Mouse (Mus musculus) layer of hippocampus, adult 9-11 months (tissue): ENCODE results near the gene Pde1a.
"Not testable (repeated sequence)": the region's sequence is repeated elsewhere in the genome, so short reads cannot be mapped to it uniquely, and the experiment has no call there.

ENCODE experiments used
- DNase-seq: peaks from one replicate; pipeline ENCODE4 v3.0.0; 2022

Gene Pde1a

GRCm38 (mm10) chr2:79957659-79958340, 171.5 kb downstream of the Pde1a start:
- no peak for DNase-seq

GRCm38 (mm10) chr2:79945898-79946675, 183.2 kb downstream of the Pde1a start:
- DNase-seq = no peak

GRCm38 (mm10) chr2:79934660-79935059, 194.6 kb downstream of the Pde1a start:
- DNase-seq = no peak

- DNase-seq = no peak
These were observed 206.9 kb downstream of the Pde1a start for GRCm38 (mm10) chr2:79922356-79922755.

GRCm38 (mm10) chr2:79921375-79921774, 207.9 kb downstream of the Pde1a start:
- DNase-seq = no peak

- DNase-seq = no peak
These were observed 208.8 kb downstream of the Pde1a start for GRCm38 (mm10) chr2:79920438-79920837.

- DNase-seq = no peak
These were observed 227.3 kb downstream of the Pde1a start for GRCm38 (mm10) chr2:79901841-79902510.

- no peak for DNase-seq
These were observed 230.7 kb downstream of the Pde1a start for GRCm38 (mm10) chr2:79898522-79898921.

GRCm38 (mm10) chr2:79892829-79893228, 236.4 kb downstream of the Pde1a start:
- no peak for DNase-seq

GRCm38 (mm10) chr2:79891760-79892570, 237.3 kb downstream of the Pde1a start:
- DNase-seq = peak; percentile 70

- no peak for DNase-seq
These were observed 238.5 kb downstream of the Pde1a start for GRCm38 (mm10) chr2:79890726-79891125.

GRCm38 (mm10) chr2:79883631-79884350, 245.5 kb downstream of the Pde1a start:
- DNase-seq = no peak

GRCm38 (mm10) chr2:79883210-79883609, 246.0 kb downstream of the Pde1a start:
- DNase-seq = no peak

GRCm38 (mm10) chr2:79865275-79865999, 263.8 kb downstream of the Pde1a start:
- peak; percentile 31 for DNase-seq

- DNase-seq = no peak
These were observed 272.4 kb downstream of the Pde1a start for GRCm38 (mm10) chr2:79856874-79857273.

GRCm38 (mm10) chr2:79847396-79847795, 281.9 kb downstream of the Pde1a start:
- DNase-seq = not testable (repeated sequence)

- DNase-seq = no peak
These were observed 289.7 kb downstream of the Pde1a start for GRCm38 (mm10) chr2:79839513-79839912.

GRCm38 (mm10) chr2:79839090-79839489, 290.2 kb downstream of the Pde1a start:
- no peak for DNase-seq

- no peak for DNase-seq
These were observed 303.4 kb downstream of the Pde1a start for GRCm38 (mm10) chr2:79825853-79826252.

- DNase-seq = no peak
These were observed 309.7 kb downstream of the Pde1a start for GRCm38 (mm10) chr2:79819543-79819942.

- no peak for DNase-seq
These were observed 313.4 kb downstream of the Pde1a start for GRCm38 (mm10) chr2:79815708-79816484.
